27 mouse cellular contexts compared by ENCODE assay signal in the genomic region with DNA sequence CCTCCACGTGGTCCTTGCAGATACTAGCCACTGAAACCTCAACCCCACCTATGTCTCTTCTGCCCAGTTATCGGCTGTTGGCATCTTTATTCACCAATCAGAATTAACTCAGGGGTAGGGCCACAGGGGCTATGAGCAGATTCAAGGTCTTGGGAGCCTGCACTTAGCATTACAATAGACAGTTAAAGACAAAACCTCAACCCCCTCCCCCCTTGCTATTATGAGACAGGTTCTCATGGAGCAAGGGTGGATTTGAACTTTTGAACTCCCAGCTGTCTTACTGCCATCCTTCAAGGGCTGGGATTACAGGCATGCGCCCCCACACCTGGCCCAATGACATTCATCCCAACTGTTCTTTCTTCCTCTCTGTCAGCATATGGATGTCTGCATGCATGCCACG. TPM values are rescaled to one million over a fixed set of nuclear protein-coding genes. Genes with fewer than 3 reads are reported as not detected.
DNase-seq lines count a peak whose midpoint lies in the region; ATAC-seq and TF ChIP-seq lines count a peak whose summit lies in the region.
"Had no signal": no experiment of that assay in that cellular context is flagged by ENCODE, and none has a peak within 500 bp of the region (broad histone marks: within the 10 kb centered on the region; RNA-seq: fewer than 3 reads in every experiment).

No protein-coding gene starts in this region.

- in situ Hi-C loops in ES-E14 (cut with MboI; ENCODE audit: low sequenced_read_pairs in 2 of 2, unreplicated experiment in 2 of 2): no loop called here

- ATAC-seq in liver, embryonic 11.5 days (replicated peaks; ENCODE audit: low FRiP score): no peak
- ATAC-seq in frontal cortex, adult (ENCODE audit: low TSS enrichment): no peak
- ATAC-seq: activated CD4-positive, CD25-positive, alpha-beta regulatory T cell, adult 4 months; forebrain, embryonic 14.5 days; forebrain, embryonic 16.5 days had no signal

- 63% methylated on average over 4 of the region's 4 CpGs for WGBS in liver, embryonic 11.5 days

- peaks cover 0 to 3% of the 10 kb centered on the region in 2 experiments; a peak in 2 of 4 replicates for H3K4me1 ChIP-seq in ES-E14 (ENCODE audit: control insufficient read depth in 2 of 2, insufficient read depth in 2 of 2, low read length in 2 of 2, poor library complexity in 1 of 2)
- H3K4me1 ChIP-seq in liver, embryonic 11.5 days (replicated peaks; ENCODE audit: control insufficient read depth, insufficient read depth, low read length): no peaks in the 10 kb centered on the region
- H3K4me1 ChIP-seq: embryonic facial prominence, embryonic 13.5 days; embryonic facial prominence, embryonic 15.5 days had no signal

- no peaks in the 10 kb centered on the region for H3K9me3 ChIP-seq in ES-E14 (ENCODE audit: control insufficient read depth, insufficient read depth, low read depth, low read length)
- no peaks in the 10 kb centered on the region for H3K9me3 ChIP-seq in liver, embryonic 11.5 days (ENCODE audit: control insufficient read depth, low read length)
- H3K9me3 ChIP-seq: embryonic facial prominence, embryonic 13.5 days; embryonic facial prominence, embryonic 15.5 days; forebrain, embryonic 10.5 days had no signal

- H3K36me3 ChIP-seq in ES-E14 (ENCODE audit: control insufficient read depth, insufficient read depth, low read length, poor library complexity, severe bottlenecking): no peaks in the 10 kb centered on the region
- no peaks in the 10 kb centered on the region for H3K36me3 ChIP-seq in liver, embryonic 11.5 days (ENCODE audit: control insufficient read depth, insufficient read depth, low read length)
- H3K36me3 ChIP-seq: embryonic facial prominence, embryonic 13.5 days; embryonic facial prominence, embryonic 15.5 days; forebrain, embryonic 10.5 days; forebrain, embryonic 12.5 days had no signal

- H3K27ac ChIP-seq in ES-E14 (ENCODE audit: insufficient read depth, low read depth, low read length, poor library complexity, severe bottlenecking): no peak overlapping the region
- no peak overlapping the region for H3K27ac ChIP-seq in liver, embryonic 11.5 days (ENCODE audit: low read depth, low read length)
- H3K27ac ChIP-seq: embryonic facial prominence, embryonic 13.5 days; embryonic facial prominence, embryonic 15.5 days; forebrain, embryonic 10.5 days; forebrain, embryonic 12.5 days had no signal

- DNase-seq in ES-CJ7 (ENCODE audit: low read depth, low spot score) (peak; percentile 94), ES-E14 (ENCODE audit: low read depth, low spot score) (peak; percentile 62), WW6 (ENCODE audit: low read depth, low spot score) (peak; percentile 28)
- no peak for DNase-seq in liver, embryonic 11.5 days (ENCODE audit: low spot score)
- DNase-seq in left cerebral cortex, postnatal 25 days (ENCODE audit: low spot score in 2 of 2): no peak
- DNase-seq: adrenal gland, adult 8-10 months; cerebellum, adult 18-20 months; cerebellum, adult 8-10 months; cerebellum, adult 9-11 months; cerebellum, postnatal 14 days; cerebellum, postnatal 36 days had no signal

- no peak overlapping the region for H3K4me2 ChIP-seq in liver, embryonic 11.5 days
- H3K4me2 ChIP-seq: embryonic facial prominence, embryonic 13.5 days; embryonic facial prominence, embryonic 15.5 days; forebrain, embryonic 12.5 days had no signal

- no peaks in the 10 kb centered on the region for H3K27me3 ChIP-seq in liver, embryonic 11.5 days (replicated peaks; ENCODE audit: control insufficient read depth, insufficient read depth, low read length)
- H3K27me3 ChIP-seq: embryonic facial prominence, embryonic 13.5 days; embryonic facial prominence, embryonic 15.5 days; forebrain, embryonic 12.5 days had no signal

- no peak overlapping the region for H3K9ac ChIP-seq in ES-E14 (ENCODE audit: insufficient read depth, low read depth, low read length, poor library complexity, severe bottlenecking)
- H3K9ac ChIP-seq in liver, embryonic 11.5 days (ENCODE audit: low read depth, low read length): no peak overlapping the region
- H3K9ac ChIP-seq: embryonic facial prominence, embryonic 13.5 days; embryonic facial prominence, embryonic 15.5 days; forebrain, embryonic 12.5 days had no signal

- intact Hi-C loops in left cerebral cortex, postnatal 25 days (cut with DNase I): no loop called here

- H3K4me3 ChIP-seq in ES-E14 (ENCODE audit: insufficient read depth in 1 of 2, low read depth in 1 of 2, low read length in 2 of 2, poor library complexity in 1 of 2, severe bottlenecking in 1 of 2): no peak overlapping the region
- H3K4me3 ChIP-seq in liver, embryonic 11.5 days (ENCODE audit: low read depth, low read length): no peak overlapping the region
- H3K4me3 ChIP-seq: embryonic facial prominence, embryonic 13.5 days; embryonic facial prominence, embryonic 15.5 days; erythroblast, embryonic 14.5 days; forebrain, embryonic 10.5 days; forebrain, embryonic 12.5 days had no signal

TF ChIP-seq in ES-E14, 5 proteins besides CTCF, POLR2A, EP300 and RAD21:
- no peak for TF ChIP-seq ZNF384 (IDR thresholded peaks at IDR 0.05; ENCODE audit: low read depth, low read length)
- TF ChIP-seq CHD2 (IDR thresholded peaks at IDR 0.05; ENCODE audit: low read depth, low read length): no peak
- TF ChIP-seq HCFC1 (IDR thresholded peaks at IDR 0.05; ENCODE audit: borderline replicate concordance, insufficient read depth, low read length): no peak
- TF ChIP-seq ZC3H11A (IDR thresholded peaks at IDR 0.05; ENCODE audit: borderline replicate concordance, low read depth, low read length): no peak
- TF ChIP-seq MAFK (IDR thresholded peaks at IDR 0.05; ENCODE audit: insufficient read depth, low read depth, low read length): no peak

RNA-seq across cellular contexts. Expression of gene Caln1, which starts 6.1 kb away (rescaled TPM):
- total RNA-seq in ES-E14 (2012; rRNA removed): not detected in 2 replicates
- polyA plus RNA-seq in liver, embryonic 11.5 days (2014; fragmentation: Nextera tagmentation; extraction: Ambion mirVana): not detected in 2 replicates
- 100 to 1,000 TPM; 130 to 154 TPM for total RNA-seq in left cerebral cortex, postnatal 25 days (2021)
- total RNA-seq: common myeloid progenitor, adult 5-6 weeks; MEL had no signal
- polyA plus RNA-seq: activated CD4-positive, CD25-positive, alpha-beta regulatory T cell, adult 4 months had no signal

RNA-seq across cellular contexts. Expression of gene A330070K13Rik, which starts 21.3 kb away (rescaled TPM):
- not detected in 2 replicates for total RNA-seq in ES-E14 (2012; rRNA removed)
- polyA plus RNA-seq in liver, embryonic 11.5 days (2014; fragmentation: Nextera tagmentation; extraction: Ambion mirVana): not detected in 2 replicates
- 1 to 10 TPM; 1.1 to 1.6 TPM for total RNA-seq in left cerebral cortex, postnatal 25 days (2021)
- total RNA-seq: adrenal gland, adult 18-20 months; adrenal gland, adult 8-10 months; adrenal gland, postnatal 14 days; adrenal gland, postnatal 36 days; common myeloid progenitor, adult 5-6 weeks; MEL had no signal
- polyA plus RNA-seq: activated CD4-positive, CD25-positive, alpha-beta regulatory T cell, adult 4 months; C2C12; embryonic facial prominence, embryonic 11.5 days; embryonic facial prominence, embryonic 13.5 days; embryonic facial prominence, embryonic 15.5 days; erythroblast, embryonic 14.5 days; forebrain, embryonic 10.5 days; forebrain, embryonic 12.5 days; forebrain, embryonic 14.5 days; forebrain, embryonic 16.5 days had no signal

Comparison
In these comparisons a context has a peak if more than half of its experiments do, and no peak if none do; other contexts are left out.
1. DNase-seq: peak in ES-CJ7 (single experiment), ES-E14 (single experiment) and WW6 (single experiment); none in liver, embryonic 11.5 days (single experiment) and left cerebral cortex, postnatal 25 days (0 of 2).
2. RNA of gene Caln1, which starts 6.1 kb away (total RNA-seq): 130 to 154 TPM in left cerebral cortex, postnatal 25 days; not detected in ES-E14; every median in the first group is over 100 times any median in the second.